Mouse (Mus musculus) heart, postnatal 4 days (tissue): ENCODE measurements around the gene Serpinf1. TPM values are rescaled to one million over a fixed set of nuclear protein-coding genes. Genes with fewer than 3 reads are reported as not detected.
A peak's percentile ranks its signal among the peaks of the same experiment; 100 is the strongest.
"Not testable (repeated sequence)": the region's sequence is repeated elsewhere in the genome, so short reads cannot be mapped to it uniquely, and the experiment has no call there.

Experiments
- DNase-seq: peaks from one replicate; pipeline ENCODE4 v3.0.0; 2021
- total RNA-seq, 2 experiments: library from RNA; stranded (reverse); gene quantifications; 2 replicates each; pipeline ENCODE4 v1.2.3; 2021

Serpinf1 gene
- total RNA-seq = 10 to 100 TPM; 12.7 to 16.9 TPM

DNA sequence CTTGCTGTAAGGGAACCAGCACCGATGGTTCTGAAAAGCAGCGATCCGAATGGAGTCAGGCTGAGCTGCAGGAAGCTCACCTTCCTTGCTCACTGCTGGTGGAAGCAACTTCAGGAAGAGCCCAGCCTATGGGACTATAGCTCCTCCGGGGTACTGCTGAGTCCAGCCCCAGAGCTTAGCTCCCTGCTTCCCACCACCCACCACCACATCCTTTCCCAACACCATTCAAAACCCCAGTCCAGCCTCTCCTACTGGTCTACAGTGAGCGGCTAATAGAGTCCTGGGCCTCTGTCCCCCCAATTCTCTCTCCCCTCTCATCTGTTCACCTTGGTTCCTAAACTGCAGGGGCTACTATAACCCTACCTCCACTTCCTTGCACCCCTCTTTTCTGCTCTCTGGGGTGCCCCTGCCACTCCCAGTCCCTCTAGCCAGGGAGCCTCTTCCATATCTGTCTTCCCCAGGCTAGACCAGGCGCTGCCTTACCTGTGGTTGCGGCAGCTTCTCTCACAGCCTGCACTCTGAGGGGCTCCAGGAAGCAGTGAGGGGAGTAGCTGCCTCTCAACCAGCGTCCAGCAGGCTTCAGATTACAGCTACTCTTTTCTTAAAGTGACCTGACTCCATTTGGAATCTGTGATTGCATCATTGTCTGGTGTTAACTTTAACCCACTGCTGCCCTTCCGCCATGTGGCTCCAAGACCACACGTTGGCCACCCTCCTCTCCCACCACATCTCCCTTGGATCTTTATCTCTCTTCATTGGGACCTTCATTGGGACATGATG lies at the start of gene Serpinf1:
Gene Serpinf1 (minus strand): TSS at position 689 of the 780 bp plus-strand sequence.
- no peak for DNase-seq

DNA sequence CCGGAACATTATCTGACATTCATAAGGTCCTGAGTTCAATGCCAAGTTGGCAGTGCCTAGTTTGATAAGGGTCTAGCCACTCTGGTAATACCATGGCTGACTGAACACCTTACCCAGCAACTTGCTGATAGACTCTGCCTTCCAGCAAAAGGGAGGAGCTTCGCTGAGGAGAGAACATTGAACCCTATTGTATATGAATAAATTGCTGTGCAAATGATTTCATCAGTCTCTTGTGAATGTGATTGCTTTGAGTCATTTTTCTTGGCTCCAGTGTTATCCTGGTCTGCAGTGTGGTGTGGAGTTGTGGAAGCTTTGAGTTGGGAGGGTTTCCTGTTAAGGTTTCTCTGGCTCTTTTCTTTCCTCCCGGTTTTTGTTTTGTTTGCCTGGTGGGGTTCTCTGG lies 48.2 kb upstream of the Serpinf1 start:
- no peak for DNase-seq

DNA sequence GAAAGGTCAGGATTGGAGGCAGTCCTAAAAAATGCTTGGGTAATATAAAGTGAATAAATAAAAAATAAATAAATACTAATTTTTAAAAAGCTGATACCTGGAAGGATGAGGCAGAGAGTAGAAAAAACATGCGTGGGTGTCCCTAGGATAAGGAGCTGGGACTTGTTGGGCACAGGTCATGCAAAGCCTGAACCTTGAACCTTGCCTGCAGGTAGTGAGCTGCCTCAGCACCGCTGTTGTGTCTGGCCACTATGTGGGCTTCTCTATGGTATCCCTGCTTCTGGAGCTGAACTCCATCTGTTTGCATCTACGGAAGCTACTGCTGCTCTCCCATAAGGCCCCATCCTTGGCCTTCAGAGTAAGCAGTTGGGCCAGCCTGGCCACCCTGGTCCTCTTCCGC lies 46.8 kb upstream of the Serpinf1 start:
- no peak for DNase-seq

DNA sequence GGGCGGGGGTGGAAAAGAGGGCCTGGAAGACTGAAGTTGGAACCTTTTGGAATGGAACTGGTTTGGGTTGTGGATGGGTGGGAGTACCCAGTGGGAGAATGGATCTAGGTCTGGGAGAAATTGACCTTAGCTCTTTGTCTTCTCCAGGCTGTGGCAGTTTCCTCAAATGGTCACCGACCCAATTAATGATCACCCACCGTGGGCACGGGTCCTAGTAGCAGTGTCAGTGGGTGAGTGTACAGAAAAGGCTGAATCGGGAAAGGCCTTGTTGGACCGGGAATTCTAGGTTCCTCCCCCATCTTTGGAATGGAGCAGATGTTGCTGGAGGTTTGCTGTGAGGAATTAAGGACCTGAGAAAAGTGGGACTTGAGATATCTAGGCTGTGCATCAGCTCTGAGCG lies 45.9 kb upstream of the Serpinf1 start:
- no peak for DNase-seq

DNA sequence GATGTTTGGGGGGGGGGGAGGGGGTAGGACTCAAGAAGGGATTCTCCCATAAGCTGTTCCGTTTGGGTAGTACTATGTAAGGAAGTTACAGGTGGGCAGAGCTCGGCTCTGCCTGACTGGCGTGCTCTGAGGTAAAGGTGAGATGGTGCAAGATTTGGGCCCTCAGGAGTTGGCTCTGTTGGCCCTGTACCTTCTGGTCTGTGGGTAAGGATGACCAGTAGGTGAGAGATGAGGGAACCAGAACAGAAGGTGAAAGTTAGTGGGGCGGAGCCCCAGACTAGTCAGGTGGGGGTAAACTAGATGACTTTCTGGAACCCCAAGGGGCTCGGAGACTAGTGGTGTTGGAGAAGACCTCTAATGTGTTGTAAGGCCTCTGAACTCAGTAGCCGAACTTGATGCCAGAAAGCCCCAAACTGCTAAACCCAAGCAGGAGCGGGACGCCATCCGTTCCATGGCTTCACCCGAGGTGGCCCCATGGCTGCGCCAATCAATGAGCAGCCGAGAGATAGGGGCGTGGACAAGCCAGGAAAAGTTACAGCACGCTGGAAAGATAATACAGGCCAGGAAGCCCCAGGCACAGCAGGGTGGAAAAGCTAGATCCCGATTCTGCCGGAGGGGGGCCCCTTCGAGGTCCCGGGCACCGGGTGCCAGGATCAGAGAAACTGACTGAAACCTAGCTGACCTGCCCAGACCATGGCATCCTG lies 45.2 kb upstream of the Serpinf1 start:
- peak; percentile 80 for DNase-seq

DNA sequence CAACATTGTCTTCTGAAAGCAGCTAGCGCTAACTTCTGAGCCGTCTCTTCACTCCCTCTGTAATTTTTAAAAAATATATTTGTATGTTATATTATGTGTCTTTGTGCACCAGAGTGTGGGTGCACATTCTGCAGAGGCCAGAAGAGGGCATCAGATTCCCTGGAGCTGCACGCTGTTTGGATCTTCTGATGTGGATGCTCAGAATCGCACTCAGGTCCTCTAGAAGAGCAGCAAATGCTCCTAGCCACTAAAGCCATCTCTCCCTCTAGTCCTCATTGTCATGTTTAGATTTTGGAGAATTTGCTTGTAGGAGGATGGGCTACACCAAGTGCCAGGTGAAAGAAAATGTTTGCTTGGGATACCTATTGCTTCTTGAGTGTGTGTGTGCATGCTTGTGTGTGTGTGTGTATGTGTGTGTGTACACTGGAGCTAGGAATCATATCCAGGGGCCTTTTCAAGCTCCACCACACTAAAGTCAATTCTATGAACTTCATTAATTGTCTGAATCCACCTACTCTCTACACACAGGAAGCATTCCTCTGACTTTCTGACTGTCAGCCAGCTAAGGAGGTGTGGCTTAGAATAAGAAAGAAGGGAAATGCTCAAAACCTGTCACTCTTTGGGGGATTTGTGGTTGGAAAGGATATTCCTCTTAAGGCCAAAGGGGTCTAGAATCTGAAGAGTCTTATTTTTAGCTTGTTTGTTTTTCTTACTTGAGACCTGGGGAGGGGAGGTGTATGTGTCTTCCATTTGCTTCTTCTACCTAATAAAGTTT lies 44.4 kb upstream of the Serpinf1 start:
- no peak for DNase-seq

DNA sequence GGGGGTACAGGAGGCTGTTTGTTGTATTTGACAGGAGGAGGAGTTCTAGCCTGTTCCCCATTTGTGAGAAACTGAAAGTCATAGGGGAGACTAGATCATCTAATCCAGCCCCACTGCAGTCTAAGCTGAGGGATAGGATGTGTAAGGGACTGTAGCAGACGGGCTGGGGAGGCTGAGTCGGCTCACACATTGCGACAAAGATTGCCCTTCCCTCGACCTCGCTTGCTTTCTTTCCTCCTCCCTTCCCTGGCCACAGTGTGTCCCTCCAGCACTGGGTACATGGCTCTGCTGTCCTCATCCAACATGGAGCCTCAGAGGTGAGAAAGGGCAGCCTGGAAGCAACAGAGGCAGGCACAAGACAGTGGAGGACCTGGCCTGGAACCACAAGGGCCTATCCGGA lies 42.5 kb upstream of the Serpinf1 start:
- no peak for DNase-seq

DNA sequence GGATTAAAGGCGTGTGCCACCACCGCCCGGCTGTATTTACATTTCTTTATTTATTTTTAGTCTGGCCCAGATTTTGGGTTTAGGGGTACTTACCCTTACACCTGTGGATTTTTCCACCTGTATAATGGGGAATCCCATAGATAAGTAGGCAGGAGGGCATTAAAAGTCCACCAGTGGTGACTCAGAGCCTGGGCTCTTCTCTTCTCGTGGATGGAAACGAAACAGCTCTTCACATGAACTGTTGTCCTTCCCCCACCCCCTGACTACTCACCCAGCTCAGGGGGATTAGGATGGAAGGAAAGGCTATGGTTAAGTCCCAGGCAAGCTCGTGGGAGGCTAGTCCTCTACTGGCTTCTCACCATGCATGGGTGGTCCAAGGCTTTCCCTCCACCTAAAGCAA lies 41.9 kb upstream of the Serpinf1 start:
- no peak for DNase-seq

DNA sequence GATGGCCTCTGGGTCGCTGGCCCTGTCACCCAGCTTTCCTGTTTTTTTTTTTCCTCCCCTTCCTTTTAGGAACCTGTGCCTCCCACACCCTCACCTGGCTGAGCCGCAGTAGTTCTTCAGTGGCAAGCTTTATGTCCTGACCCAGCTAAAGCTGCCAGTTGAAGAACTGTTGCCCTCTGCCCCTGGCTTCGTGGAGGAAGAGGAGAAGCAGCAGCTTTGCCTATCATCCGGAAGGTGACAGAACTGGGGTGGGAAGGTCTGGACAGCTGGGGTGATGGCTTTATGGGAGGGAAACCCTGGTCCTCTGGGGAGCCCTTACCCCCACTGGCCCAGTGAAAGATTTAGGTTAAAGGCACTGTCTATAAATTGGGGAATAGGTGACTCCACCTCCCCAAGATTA lies 41.1 kb upstream of the Serpinf1 start:
- no peak for DNase-seq

DNA sequence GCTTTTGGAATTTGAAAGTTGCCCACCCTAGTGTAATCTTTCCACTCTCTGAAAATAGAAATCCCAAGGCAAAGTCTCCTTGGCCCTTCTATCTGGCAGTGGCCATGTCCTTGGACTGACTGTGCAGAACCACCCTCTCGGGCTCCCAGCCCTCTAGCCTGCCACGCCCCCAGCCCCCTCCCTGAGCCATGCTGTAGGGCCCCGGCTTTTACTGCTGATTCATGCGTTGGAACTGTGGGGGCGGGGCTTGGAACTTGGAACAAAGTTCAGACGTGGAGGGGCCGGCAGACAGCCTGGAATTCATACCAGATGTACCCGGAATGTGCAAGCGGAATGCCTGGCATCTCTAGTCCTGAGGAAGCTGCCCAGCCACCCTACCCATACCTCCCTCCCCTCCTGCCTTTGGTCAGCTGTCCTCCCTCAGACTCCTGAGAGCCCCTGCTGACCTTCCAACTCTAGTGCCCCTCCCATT lies 40.4 kb upstream of the Serpinf1 start:
- peak; percentile 97 for DNase-seq

DNA sequence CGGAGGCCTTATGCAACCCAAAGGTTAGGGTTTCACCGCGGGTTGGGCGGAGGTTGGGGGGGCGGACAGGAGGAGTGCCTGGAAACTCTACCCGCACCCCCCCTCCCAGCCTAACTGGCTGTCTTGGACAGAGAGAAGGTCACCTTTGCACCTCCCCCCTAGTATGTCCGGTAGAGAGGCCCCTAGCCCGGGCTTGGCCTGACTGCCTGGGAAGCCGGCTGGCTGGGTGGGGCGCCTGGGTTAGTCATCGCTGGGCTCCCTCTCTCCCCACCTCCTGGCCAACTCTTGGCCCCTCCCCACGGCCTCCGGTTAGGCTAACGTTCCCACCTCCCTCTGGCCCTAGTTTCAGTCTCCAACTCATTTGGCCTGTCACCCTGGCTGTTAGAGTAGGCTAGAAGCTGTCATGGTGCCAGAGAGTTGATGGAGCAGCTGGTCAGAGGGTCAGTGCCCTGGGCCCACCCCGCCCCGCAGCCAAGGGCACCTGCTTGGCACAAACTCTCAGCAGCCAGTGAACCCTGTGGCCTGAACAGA lies 39.8 kb upstream of the Serpinf1 start:
- peak; percentile 90 for DNase-seq

DNA sequence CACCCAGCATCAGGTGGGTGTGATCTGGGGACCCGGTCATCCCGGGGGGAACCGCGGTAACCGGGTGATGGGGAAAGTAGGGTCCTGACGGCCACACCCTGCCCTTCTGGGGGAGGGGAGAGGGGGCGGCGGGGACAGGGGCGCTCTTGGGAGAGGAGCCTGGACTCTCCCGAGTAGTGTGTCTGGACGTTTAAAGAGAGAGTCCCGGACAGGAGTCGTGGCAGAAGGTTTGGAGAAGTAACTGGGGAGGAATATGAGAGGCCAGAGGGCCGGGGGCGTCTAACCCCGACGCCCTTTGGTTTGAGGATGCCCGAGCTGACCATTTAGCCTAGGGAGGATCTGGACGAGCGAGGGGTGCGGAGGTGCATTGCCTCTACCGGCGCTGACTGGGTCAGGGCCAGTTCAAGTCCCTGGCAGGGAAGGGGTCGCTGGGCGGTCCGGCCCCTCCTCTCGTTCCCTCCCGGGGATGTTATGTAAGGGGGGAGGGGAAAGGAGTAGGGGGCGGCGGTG lies 39.3 kb upstream of the Serpinf1 start:
- no peak for DNase-seq

DNA sequence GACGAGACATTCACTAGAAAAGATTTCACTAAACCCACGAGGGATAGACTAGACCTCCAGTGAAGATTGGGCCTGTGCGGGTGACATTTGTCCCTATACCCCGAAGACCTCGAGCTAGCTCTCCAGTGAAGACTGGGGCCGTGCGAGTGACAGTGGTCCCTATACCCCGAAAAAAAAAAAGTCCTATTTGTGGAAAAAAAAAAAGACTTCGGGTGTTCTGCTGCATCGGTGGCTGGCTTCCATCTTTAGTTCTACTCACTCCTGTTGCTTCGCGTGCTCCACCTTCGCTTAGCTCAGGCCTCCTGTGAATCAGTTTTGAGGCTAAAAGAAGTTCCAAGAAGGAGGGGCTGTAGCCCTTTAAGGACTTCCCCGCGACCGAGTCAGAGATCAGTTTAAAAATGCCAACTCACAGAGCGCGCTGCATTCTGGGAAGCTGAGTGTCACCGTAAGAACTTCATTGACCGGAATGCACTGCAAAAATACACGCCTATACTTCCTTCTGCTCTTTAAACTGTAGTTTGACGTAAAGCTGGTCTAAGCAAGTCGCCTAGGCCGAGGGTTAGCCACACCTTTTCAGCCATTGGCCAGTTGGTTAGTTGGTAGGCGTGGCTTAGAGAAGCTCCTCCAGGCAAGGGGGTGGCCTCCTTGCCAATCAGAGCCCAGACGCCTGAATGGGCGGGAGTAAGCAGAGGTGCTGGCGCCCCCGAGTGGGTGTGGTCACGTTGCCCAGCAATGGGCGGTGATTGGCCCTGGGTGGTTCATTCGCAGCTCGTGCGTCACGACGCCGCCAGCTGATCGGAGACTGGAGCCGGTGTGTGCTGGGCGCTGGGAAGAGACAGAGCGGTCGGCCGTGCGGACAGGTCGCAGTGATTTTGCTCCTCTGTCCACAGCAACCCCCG lies 38.6 kb upstream of the Serpinf1 start, which contains the start of gene Tlcd2:
Gene Tlcd2 (plus strand): TSS at position 872 of the 899 bp plus-strand sequence.
- peak; percentile 99 for DNase-seq

DNA sequence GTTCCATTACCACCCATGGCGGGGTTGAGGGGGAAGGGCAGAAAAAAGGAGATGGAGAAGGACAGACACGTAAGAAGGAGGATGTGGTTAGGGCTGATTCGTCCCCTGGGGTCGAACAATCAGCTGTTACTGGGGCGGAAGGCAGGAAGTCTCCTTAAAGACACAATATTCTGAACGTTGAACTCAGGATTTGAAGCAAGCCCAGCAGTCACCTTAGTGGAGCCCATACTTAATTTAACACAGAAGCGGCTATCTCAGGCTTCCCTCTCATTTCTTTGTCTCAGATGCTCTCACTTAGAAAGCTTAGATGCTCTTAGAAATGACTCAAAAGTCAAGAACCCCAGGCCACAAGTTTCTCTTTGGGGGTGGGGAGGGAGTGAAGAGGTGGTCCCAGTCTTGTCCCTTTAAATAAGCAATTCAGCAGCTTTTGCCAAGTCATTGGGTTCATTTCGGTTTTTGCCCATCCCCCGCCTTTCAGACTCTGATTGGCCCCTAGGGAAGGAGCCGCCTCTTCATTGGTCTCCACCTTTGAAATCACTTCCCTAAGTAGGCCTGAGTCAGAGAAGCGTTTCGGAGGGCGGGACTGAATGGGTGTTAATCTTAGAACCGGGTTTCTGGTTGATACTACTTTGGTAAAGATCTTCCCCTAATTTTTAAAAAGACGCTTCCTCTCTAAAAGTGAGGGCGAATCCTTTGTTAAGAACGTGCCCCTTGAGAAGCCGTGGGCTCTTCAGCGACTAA lies 37.8 kb upstream of the Serpinf1 start:
- DNase-seq = peak; percentile 91

DNA sequence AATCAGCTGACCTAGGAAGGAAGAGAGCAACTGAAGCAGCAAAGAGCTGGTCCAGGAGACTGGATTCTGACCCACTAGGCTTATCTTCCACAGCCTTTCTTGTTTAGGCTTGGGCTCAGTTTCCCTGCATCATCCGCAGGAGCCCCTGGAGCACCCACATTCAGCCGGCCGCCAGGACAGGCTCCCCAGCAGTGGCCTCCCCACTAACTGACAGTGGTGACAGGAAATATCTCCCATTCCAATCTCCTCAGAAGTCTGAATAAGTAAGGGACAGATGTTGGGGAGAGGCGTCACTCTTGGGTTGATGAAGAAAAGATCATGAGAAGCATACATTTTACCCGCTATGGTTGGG lies 37.2 kb upstream of the Serpinf1 start:
- no peak for DNase-seq

DNA sequence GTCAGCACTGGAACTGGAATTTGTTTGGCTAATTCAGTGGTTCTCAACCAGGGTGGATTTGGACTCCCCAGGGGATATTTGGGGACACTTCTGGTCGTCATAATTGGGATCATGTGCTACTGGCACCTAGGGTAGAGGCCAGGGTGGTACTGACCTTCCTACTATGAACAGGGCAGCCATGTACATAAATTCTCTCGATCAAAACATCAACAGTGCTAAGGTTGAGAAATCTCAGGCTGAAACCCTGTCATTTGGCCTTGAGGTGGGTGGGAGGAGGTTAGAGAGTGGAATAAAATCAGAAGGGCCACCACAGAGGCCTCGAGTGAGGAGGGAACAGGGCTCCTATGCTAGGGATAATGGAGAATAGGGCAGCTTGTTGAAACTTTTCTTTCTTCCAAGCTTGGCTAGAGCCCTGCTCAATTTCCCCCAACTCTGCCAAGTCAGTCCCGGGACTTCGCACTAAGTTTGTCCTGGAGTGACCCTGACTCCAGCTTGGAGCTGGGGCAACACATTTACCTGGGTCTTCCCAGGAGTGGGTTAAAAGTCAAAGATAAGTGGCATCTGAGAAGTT lies 36.7 kb upstream of the Serpinf1 start:
- peak; percentile 45 for DNase-seq

DNA sequence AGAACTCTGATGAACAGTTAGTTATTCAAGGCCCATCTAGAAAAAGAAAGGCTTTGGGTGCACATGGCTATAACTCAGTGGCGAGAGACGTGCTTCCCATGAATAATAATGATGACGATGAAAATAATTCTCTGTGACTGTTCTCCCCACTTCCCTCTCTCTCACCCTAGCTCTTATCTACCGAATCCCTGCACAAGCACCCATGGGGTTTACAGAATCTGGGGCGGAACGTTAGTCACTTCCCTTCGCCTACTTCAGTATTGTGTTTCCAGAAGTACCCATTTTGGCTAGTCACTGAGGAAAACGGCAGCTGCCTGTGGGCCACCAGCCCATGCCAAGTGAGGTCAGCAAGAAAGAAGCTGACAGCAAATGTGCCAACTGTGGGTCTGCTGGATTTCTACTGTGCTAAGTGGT lies 36.1 kb upstream of the Serpinf1 start:
- no peak for DNase-seq

DNA sequence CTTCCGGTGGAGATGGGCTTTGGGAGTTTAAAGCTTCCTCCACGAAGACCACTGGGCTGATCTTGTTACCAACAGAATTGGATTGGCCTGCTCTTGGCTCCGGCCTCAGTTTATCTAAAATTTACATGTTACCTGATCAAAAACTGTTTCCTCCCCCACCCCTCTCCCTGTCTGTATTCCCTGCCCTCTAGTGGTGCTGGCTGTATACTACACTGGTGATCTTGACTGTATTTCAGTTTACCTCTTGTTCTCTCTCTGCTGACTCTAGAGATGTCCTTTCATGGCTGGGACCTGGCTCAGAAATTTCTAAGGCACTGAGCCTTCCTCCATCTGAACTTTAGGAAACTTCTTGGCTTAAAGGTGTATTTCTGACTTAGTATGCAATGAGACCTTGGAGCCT lies 35.7 kb upstream of the Serpinf1 start:
- DNase-seq = peak; percentile 55

DNA sequence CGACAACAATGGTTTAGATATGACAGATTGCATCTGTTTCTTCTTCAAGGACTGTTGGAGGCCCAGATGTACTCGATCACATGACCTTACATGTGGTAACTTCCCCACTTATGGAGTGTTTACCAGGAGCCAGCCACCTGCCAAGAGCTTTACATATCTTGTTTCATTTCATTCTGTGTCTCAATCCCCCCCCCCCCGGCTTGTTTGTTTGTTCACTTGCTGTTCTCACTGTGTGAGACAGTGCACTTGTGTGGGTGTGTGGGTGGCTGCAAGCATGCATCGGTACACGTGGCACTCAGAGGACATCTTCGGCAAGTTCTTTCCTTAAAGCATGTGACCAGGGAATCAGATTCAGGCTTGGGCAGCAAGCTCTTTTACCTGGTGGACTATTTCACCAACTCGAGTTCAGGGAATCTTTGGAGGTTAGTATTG lies 34.0 kb upstream of the Serpinf1 start:
- DNase-seq = no peak

DNA sequence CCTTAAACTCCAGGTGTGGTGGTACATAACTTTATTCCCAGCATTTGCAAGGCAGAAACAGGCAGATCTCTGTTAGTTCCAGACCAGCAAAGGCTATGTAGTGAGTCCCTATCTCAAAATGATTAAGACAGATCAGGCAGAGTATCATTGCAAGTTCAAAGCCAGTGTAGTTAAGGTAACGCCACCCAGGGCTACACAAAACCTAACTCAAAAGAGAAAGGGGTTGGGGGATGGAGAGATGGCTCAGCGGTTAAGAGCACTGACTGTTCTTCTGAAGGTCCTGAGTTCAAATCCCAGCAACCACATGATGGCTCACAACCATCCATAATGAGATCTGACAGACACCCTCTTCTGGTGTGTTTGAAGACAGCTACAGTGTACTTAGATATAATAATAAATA lies 33.5 kb upstream of the Serpinf1 start:
- not testable (repeated sequence) for DNase-seq
